Mouse (Mus musculus) intestine, embryonic 16.5 days (tissue): Measurements from ENCODE around the gene Gigyf2. TPM values are rescaled to one million over a fixed set of nuclear protein-coding genes. Genes with fewer than 3 reads are reported as not detected.

ENCODE experiments used
- ATAC-seq: fragments of 200-750 bp; cut with Nextera tagmentation; 2 replicates; pipeline ENCODE4 v1.8.0; 2017; ENCODE audit warnings: moderate TSS enrichment, moderate library complexity
- H3K27ac ChIP-seq: fragments of 300-500 bp; sonication (generic); 2 replicates; pipeline ENCODE4 v1.5.1; 2014; ENCODE audit warnings: mild to moderate bottlenecking, low read length
- H3K27me3 ChIP-seq: fragments of 300-500 bp; sonication (generic); replicated peaks from 2 replicates; pipeline ENCODE4 v1.6.1; 2014; ENCODE audit warnings: low read length, control low read depth, mixed read lengths; ENCODE audit not compliant: control insufficient read depth, insufficient read depth
- H3K36me3 ChIP-seq: fragments of 300-500 bp; sonication (generic); 2 replicates; pipeline ENCODE4 v1.6.1; 2014; ENCODE audit warnings: low read length, control low read depth; ENCODE audit not compliant: control insufficient read depth, insufficient read depth
- H3K4me1 ChIP-seq: fragments of 300-500 bp; sonication (generic); 2 replicates; pipeline ENCODE4 v1.6.1; 2014; ENCODE audit warnings: low read length, control low read depth, mixed read lengths; ENCODE audit not compliant: control insufficient read depth, insufficient read depth
- H3K4me2 ChIP-seq: fragments of 300-500 bp; sonication (generic); 2 replicates; pipeline ENCODE4 v1.6.1; 2014; ENCODE audit warnings: low read depth, low read length, control low read depth
- H3K4me3 ChIP-seq: fragments of 300-500 bp; sonication (generic); 2 replicates; pipeline ENCODE4 v1.5.1; 2014; ENCODE audit warnings: mild to moderate bottlenecking, low read length
- H3K9ac ChIP-seq: fragments of 300-500 bp; sonication (generic); 2 replicates; pipeline ENCODE4 v1.6.1; 2014; ENCODE audit warnings: low read depth, low read length
- H3K9me3 ChIP-seq: fragments of 300-500 bp; sonication (generic); 2 replicates; pipeline ENCODE4 v1.6.1; 2016; ENCODE audit warnings: low read length, control low read depth; ENCODE audit not compliant: control insufficient read depth
- WGBS: fragments of 180-500 bp; shearing (Covaris S2); extraction: QIAGEN DNeasy Blood & Tissue Kit; methylation state at CpG from one replicate; pipeline ENCODE4 v1.1.7; 2014; 5-methylcytosine and 5-hydroxymethylcytosine counted together
- polyA plus RNA-seq: library from polyadenylated mRNA; unstranded; fragments of >200 nt; fragmentation: Nextera tagmentation; extraction: Ambion mirVana; gene quantifications from 2 replicates; pipeline ENCODE4 v1.2.1, GENCODE M21; 2015

Gigyf2 gene
- polyA plus RNA-seq, 1 experiment from 2014 or later = 39.1 TPM

GRCm38 (mm10) chr1:87404710-87405109 is 77.9 kb downstream of the Gigyf2 start:
- H3K4me1 ChIP-seq = no peaks in the 10 kb centered on the region
- no peak overlapping the region for H3K4me2 ChIP-seq
- no peak for ATAC-seq
- H3K9me3 ChIP-seq = no peaks in the 10 kb centered on the region
- peaks cover 13% of the 10 kb centered on the region for H3K36me3 ChIP-seq
- H3K9ac ChIP-seq = no peak overlapping the region
- H3K4me3 ChIP-seq = no peak overlapping the region
- H3K27ac ChIP-seq = no peak overlapping the region
- H3K27me3 ChIP-seq = no peaks in the 10 kb centered on the region
- WGBS = 85% methylated on average over 1 of the region's 1 CpGs

GRCm38 (mm10) chr1:87406012-87406411 is 79.2 kb downstream of the Gigyf2 start:
- Histone ChIP-seq H3K9ac (no peak overlapping the region), H3K4me3 (no peak overlapping the region), H3K9me3 (no peaks in the 10 kb centered on the region), H3K27ac (no peak overlapping the region), H3K4me2 (no peak overlapping the region), H3K36me3 (peaks cover 16% of the 10 kb centered on the region), H3K27me3 (no peaks in the 10 kb centered on the region), H3K4me1 (no peaks in the 10 kb centered on the region)
- ATAC-seq = no peak

GRCm38 (mm10) chr1:87409380-87409779 is 82.6 kb downstream of the Gigyf2 start:
- Histone ChIP-seq H3K4me3 (no peak overlapping the region), H3K4me1 (no peaks in the 10 kb centered on the region), H3K4me2 (no peak overlapping the region), H3K27ac (no peak overlapping the region), H3K9ac (no peak overlapping the region), H3K36me3 (peaks cover 16% of the 10 kb centered on the region), H3K27me3 (no peaks in the 10 kb centered on the region), H3K9me3 (no peaks in the 10 kb centered on the region)
- no peak for ATAC-seq
- WGBS = 94% methylated on average over 4 of the region's 4 CpGs

GRCm38 (mm10) chr1:87418733-87419132 is 91.9 kb downstream of the Gigyf2 start:
- no peak for ATAC-seq
- Histone ChIP-seq H3K27ac (no peak overlapping the region), H3K27me3 (no peaks in the 10 kb centered on the region), H3K4me2 (no peak overlapping the region), H3K9ac (no peak overlapping the region), H3K9me3 (no peaks in the 10 kb centered on the region), H3K4me3 (no peak overlapping the region), H3K4me1 (no peaks in the 10 kb centered on the region), H3K36me3 (peaks cover 9% of the 10 kb centered on the region)
- 85% methylated on average over 4 of the region's 4 CpGs for WGBS

GRCm38 (mm10) chr1:87435125-87435524 is 108.3 kb downstream of the Gigyf2 start:
- H3K4me2 ChIP-seq = no peak overlapping the region
- WGBS = 85% methylated on average over 2 of the region's 2 CpGs
- H3K9ac ChIP-seq = no peak overlapping the region
- H3K27ac ChIP-seq = no peak overlapping the region
- H3K9me3 ChIP-seq = no peaks in the 10 kb centered on the region
- H3K4me3 ChIP-seq = no peak overlapping the region
- no peaks in the 10 kb centered on the region for H3K27me3 ChIP-seq
- H3K4me1 ChIP-seq = no peaks in the 10 kb centered on the region
- H3K36me3 ChIP-seq = peaks cover 2% of the 10 kb centered on the region
- no peak for ATAC-seq

- Histone ChIP-seq H3K9me3 (no peaks in the 10 kb centered on the region), H3K9ac (no peak overlapping the region), H3K4me3 (no peak overlapping the region), H3K27me3 (no peaks in the 10 kb centered on the region), H3K4me2 (no peak overlapping the region), H3K27ac (no peak overlapping the region), H3K4me1 (no peaks in the 10 kb centered on the region), H3K36me3 (peaks cover 9% of the 10 kb centered on the region; the same call in 1 of the 2 replicates)
- no peak for ATAC-seq
- 84% methylated on average over 6 of the region's 6 CpGs for WGBS
These were observed 109.8 kb downstream of the Gigyf2 start for GRCm38 (mm10) chr1:87436583-87436982.

GRCm38 (mm10) chr1:87447183-87448104 is 120.6 kb downstream of the Gigyf2 start:
- H3K27ac ChIP-seq = no peak overlapping the region
- WGBS = 45% methylated on average over 5 of the region's 5 CpGs
- H3K9ac ChIP-seq = no peak overlapping the region
- H3K4me2 ChIP-seq = no peak overlapping the region
- no peak; the same call in 1 of the 2 replicates for ATAC-seq
- no peaks in the 10 kb centered on the region for H3K9me3 ChIP-seq
- H3K4me1 ChIP-seq = no peaks in the 10 kb centered on the region
- H3K4me3 ChIP-seq = no peak overlapping the region
- H3K27me3 ChIP-seq = no peaks in the 10 kb centered on the region
- H3K36me3 ChIP-seq = peaks cover 12% of the 10 kb centered on the region

GRCm38 (mm10) chr1:87449432-87449831 is 122.6 kb downstream of the Gigyf2 start:
- WGBS = 71% methylated on average over 4 of the region's 4 CpGs
- no peak overlapping the region for H3K9ac ChIP-seq
- H3K9me3 ChIP-seq = no peaks in the 10 kb centered on the region
- H3K27me3 ChIP-seq = no peaks in the 10 kb centered on the region
- no peaks in the 10 kb centered on the region for H3K4me1 ChIP-seq
- H3K4me2 ChIP-seq = no peak overlapping the region
- H3K36me3 ChIP-seq = peaks cover 7% of the 10 kb centered on the region
- no peak overlapping the region for H3K27ac ChIP-seq
- H3K4me3 ChIP-seq = no peak overlapping the region
- ATAC-seq = no peak

- Histone ChIP-seq H3K36me3 (no peaks in the 10 kb centered on the region; the same call in 1 of the 2 replicates), H3K27ac (no peak overlapping the region), H3K4me3 (no peak overlapping the region), H3K4me1 (no peaks in the 10 kb centered on the region), H3K9me3 (no peaks in the 10 kb centered on the region), H3K4me2 (no peak overlapping the region), H3K27me3 (no peaks in the 10 kb centered on the region), H3K9ac (no peak overlapping the region)
- ATAC-seq = no peak
- 100% methylated on average over 1 of the region's 1 CpGs for WGBS
These were observed 129.6 kb downstream of the Gigyf2 start for GRCm38 (mm10) chr1:87456425-87456824.
